ENCODE assay signal across 18 mouse cellular contexts in the genomic region with DNA sequence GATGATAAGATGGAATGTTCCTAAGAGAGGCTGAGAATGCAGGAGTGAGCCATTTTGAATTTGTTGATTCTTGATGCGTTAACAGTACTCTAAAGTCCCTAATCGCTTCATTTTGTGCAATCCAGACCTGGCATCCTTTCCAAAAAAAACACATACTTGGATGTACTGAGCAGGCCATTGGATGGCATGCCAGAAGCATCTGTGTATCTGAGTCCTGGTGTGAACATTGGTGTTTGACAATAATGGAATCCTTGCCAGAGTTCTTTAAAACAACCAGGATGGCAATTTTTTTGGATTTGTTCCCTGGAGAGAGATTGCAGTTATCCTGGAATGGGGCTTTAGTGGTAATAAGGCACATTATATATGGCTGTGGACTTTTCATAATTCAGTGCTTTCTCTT.
"Had no signal": no experiment of that assay in that cellular context is flagged by ENCODE, and none has a peak within 500 bp of the region (broad histone marks: within the 10 kb centered on the region; RNA-seq: fewer than 3 reads in every experiment).

No protein-coding gene starts in this region.

- H3K27me3 ChIP-seq: intestine, embryonic 15.5 days; kidney, embryonic 15.5 days; limb, embryonic 12.5 days; limb, embryonic 15.5 days; liver, embryonic 13.5 days had no signal

- DNase-seq: kidney, adult 11 months; kidney, adult 8-10 months; kidney, postnatal 10 days; kidney, postnatal 36 days; layer of hippocampus, adult 9-11 months; liver, embryonic 13.5 days; lung, embryonic 14.5 days; midbrain, embryonic 14.5 days; right cerebral cortex, postnatal 14 days; right cerebral cortex, postnatal 4 days; thymus, adult 2 months; thymus, postnatal 14 days; thymus, postnatal 4 days had no signal

- H3K9me3 ChIP-seq: intestine, embryonic 15.5 days; kidney, embryonic 15.5 days; limb, embryonic 12.5 days; limb, embryonic 15.5 days; liver, embryonic 13.5 days had no signal

- H3K9ac ChIP-seq: intestine, embryonic 15.5 days; kidney, embryonic 15.5 days; limb, embryonic 12.5 days; limb, embryonic 15.5 days; liver, embryonic 13.5 days; lung, embryonic 14.5 days had no signal

- H3K4me3 ChIP-seq: intestine, embryonic 15.5 days; kidney, embryonic 15.5 days; limb, embryonic 12.5 days; limb, embryonic 15.5 days; liver, embryonic 13.5 days had no signal

- H3K4me2 ChIP-seq: intestine, embryonic 15.5 days; kidney, embryonic 15.5 days; limb, embryonic 12.5 days; limb, embryonic 15.5 days; liver, embryonic 13.5 days; lung, embryonic 14.5 days had no signal

- H3K27ac ChIP-seq: intestine, embryonic 15.5 days; limb, embryonic 12.5 days; limb, embryonic 15.5 days; liver, embryonic 13.5 days; macrophage had no signal

- H3K36me3 ChIP-seq: intestine, embryonic 15.5 days; limb, embryonic 12.5 days had no signal

- ATAC-seq: intestine, embryonic 15.5 days had no signal
